Mouse (Mus musculus) intestine, postnatal 0 days (tissue): ENCODE measurements around the gene Slc6a9. TPM values are rescaled to one million over a fixed set of nuclear protein-coding genes. Genes with fewer than 3 reads are reported as not detected.
A peak's percentile ranks its signal among the peaks of the same experiment; 100 is the strongest.

Experiments
- ATAC-seq: fragments of 200-750 bp; cut with Nextera tagmentation; 2 replicates; pipeline ENCODE4 v1.8.0; 2017; ENCODE audit warnings: mild to moderate bottlenecking, moderate TSS enrichment, moderate library complexity
- H3K27ac ChIP-seq: fragments of 300-500 bp; sonication (generic); 2 replicates; pipeline ENCODE4 v1.5.1; 2014; ENCODE audit warnings: mild to moderate bottlenecking, low read depth, low read length, moderate library complexity
- H3K27me3 ChIP-seq: fragments of 300-500 bp; sonication (generic); replicated peaks from 2 replicates; pipeline ENCODE4 v1.6.1; 2014; ENCODE audit warnings: low read length, mixed read lengths; ENCODE audit not compliant: control insufficient read depth, insufficient read depth
- H3K36me3 ChIP-seq: fragments of 300-500 bp; sonication (generic); 2 replicates; pipeline ENCODE4 v1.6.1; 2014; ENCODE audit warnings: mild to moderate bottlenecking, moderate library complexity; ENCODE audit not compliant: control insufficient read depth, insufficient read depth
- H3K4me1 ChIP-seq: fragments of 300-500 bp; sonication (generic); replicated peaks from 2 replicates; pipeline ENCODE4 v1.6.1; 2014; ENCODE audit warnings: antibody characterized with exemption, low read length, mixed read lengths; ENCODE audit not compliant: control insufficient read depth, insufficient read depth
- H3K4me2 ChIP-seq: fragments of 300-500 bp; sonication (generic); replicated peaks from 2 replicates; pipeline ENCODE4 v1.6.1; 2014; ENCODE audit warnings: low read depth, mild to moderate bottlenecking, moderate library complexity
- H3K4me3 ChIP-seq: fragments of 300-500 bp; sonication (generic); 2 replicates; pipeline ENCODE4 v1.5.1; 2014; ENCODE audit warnings: low read depth, low read length
- H3K9ac ChIP-seq: fragments of 300-500 bp; sonication (generic); 2 replicates; pipeline ENCODE4 v1.6.1; 2014; ENCODE audit warnings: mild to moderate bottlenecking, low read depth, low read length
- H3K9me3 ChIP-seq: fragments of 300-500 bp; sonication (generic); 2 replicates; pipeline ENCODE4 v1.6.1; 2016; ENCODE audit warnings: mixed run types; ENCODE audit not compliant: control insufficient read depth
- CTCF ChIP-seq: sonication (generic); IDR thresholded peaks from 2 replicates; pipeline ENCODE4 v1.5.1; 2016; ENCODE audit warnings: low read depth, mild to moderate bottlenecking, control low read depth, antibody characterized with exemption, moderate library complexity
- WGBS: fragments of 180-500 bp; shearing (Covaris S2); extraction: QIAGEN DNeasy Blood & Tissue Kit; methylation state at CpG from one replicate; pipeline ENCODE4 v1.1.7; 2014; 5-methylcytosine and 5-hydroxymethylcytosine counted together
- polyA plus RNA-seq: library from polyadenylated mRNA; unstranded; fragments of >200 nt; fragmentation: Nextera tagmentation; extraction: Ambion mirVana; gene quantifications from 2 replicates; pipeline ENCODE4 v1.2.1, GENCODE M21; 2015

Gene Slc6a9
- polyA plus RNA-seq, 1 experiment from 2014 or later: 4.9 TPM

DNA sequence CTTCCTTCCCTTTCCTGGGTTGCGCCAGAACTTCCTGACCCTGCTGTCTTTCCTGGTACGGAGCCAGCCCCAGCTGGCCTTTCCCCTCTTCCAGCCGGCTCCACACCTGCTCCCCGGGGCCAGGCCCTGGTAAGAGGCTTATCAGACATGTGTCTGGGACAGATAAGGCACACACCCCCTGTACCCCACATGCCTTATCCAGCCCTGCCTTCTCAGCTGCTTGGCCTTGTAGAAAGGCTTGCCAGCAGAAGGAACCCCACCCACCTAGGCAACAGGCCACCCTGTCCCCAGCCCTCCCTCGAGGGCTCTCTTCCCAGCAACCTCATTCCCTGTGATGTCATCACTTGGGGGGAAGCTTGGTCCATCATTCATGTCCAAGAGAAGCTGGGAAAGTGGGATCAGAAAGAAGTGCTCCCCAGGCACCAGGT is 4.2 kb upstream of the Slc6a9 start:
- H3K36me3 ChIP-seq: no peaks in the 10 kb centered on the region
- under 1% methylated on average over 5 of the region's 5 CpGs for WGBS
- H3K9ac ChIP-seq: no peak overlapping the region
- no peak for TF ChIP-seq CTCF
- H3K4me1 ChIP-seq: peaks cover 3% of the 10 kb centered on the region; the same call in 1 of the 2 replicates
- peak overlapping the region; percentile 49 for H3K4me2 ChIP-seq
- peak overlapping the region; percentile 54 for H3K27ac ChIP-seq
- ATAC-seq: peak; percentile 93
- 0 out of 2 replicates have a peak, but pooled peaks cover 3% of the 10 kb centered on the region for H3K27me3 ChIP-seq
- H3K4me3 ChIP-seq: no peak overlapping the region
- H3K9me3 ChIP-seq: no peaks in the 10 kb centered on the region

DNA sequence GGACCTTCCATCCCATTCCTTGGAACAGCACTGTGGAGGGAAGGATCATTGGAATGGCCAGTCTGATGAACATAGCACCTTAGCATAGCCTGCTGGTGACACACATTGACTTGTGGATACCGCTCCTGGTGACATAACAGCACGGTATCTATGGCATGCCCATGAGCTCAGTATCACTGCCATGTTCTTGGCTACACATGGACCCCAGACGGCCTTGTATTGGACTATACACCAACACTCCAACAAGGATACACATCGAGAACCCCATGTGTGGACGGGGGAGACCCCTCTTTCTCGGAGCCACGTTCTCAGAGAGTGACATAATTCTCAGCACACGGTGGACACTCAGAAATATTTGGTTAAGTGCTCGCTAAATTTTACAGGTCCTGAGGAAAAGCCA is 3.5 kb upstream of the Slc6a9 start:
- Histone ChIP-seq H3K27me3 (0 out of 2 replicates have a peak, but pooled peaks cover 3% of the 10 kb centered on the region), H3K9me3 (no peaks in the 10 kb centered on the region), H3K9ac (no peak overlapping the region), H3K4me1 (peaks cover 3% of the 10 kb centered on the region; the same call in 1 of the 2 replicates), H3K4me2 (no peak overlapping the region), H3K4me3 (no peak overlapping the region), H3K27ac (no peak overlapping the region), H3K36me3 (no peaks in the 10 kb centered on the region)
- no peak for TF ChIP-seq CTCF
- no peak for ATAC-seq
- 94% methylated on average over 9 of the region's 9 CpGs for WGBS

DNA sequence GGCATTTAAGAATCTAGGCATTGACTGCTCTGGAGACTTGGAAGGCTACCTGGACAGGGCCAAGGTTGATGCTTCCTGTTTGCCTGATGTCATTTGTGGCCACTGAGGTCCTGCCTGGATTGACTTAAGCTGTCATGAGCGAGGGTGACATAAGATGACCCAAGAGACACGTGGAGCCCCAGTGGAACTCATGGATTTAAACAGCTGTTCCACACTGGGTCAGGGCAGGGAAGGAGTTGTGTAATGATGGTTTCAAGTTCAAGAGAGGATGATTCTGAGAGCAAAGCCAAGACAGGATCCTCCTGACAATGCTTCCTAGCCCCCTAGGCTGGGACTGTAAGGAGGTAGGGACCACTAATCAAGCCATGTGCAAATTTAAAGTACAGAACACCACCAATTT is 2.8 kb upstream of the Slc6a9 start:
- ATAC-seq: no peak
- Histone ChIP-seq H3K9ac (no peak overlapping the region), H3K4me1 (peaks cover 3% of the 10 kb centered on the region; the same call in 1 of the 2 replicates), H3K27ac (no peak overlapping the region), H3K27me3 (0 out of 2 replicates have a peak, but pooled peaks cover 3% of the 10 kb centered on the region), H3K4me2 (no peak overlapping the region), H3K9me3 (no peaks in the 10 kb centered on the region), H3K36me3 (no peaks in the 10 kb centered on the region), H3K4me3 (no peak overlapping the region)
- 56% methylated on average over 2 of the region's 2 CpGs for WGBS
- no peak for TF ChIP-seq CTCF

DNA sequence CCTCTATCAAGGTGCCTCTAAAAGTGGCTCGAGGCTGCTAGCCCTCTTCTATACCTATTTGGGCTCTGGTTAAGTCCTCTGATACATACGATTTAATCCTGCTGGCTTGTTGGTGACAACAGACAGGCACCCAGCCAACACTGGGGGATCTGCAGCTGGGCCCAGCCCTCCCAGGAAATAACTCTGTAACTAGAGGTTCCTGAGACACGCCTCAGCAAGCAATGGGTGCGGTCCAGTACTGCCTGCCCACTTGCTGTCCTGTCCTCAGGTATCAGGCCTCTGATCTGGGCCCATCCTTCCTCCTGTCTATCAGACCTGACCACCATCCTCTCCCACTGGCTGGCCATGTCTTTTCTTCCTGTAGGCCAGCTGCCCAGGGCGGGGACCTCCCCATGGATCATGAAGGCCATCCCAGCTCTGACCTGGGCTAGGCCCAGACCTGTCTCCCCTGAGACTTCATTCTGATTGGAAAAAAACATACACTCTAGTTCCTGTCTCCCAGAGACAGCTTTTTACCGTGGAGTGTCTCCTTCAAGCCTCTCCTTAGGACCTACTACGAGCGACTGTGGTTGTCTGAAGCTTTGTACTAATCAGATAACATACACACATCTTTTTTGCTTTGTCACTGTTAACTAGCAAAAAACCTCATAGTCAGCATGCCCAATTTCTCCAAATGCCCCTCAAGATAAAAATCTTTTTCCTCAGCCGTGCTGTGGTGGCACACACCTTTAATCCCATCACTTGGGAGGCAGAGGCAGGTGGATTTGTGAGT is 2.2 kb upstream of the Slc6a9 start:
- H3K4me2 ChIP-seq: no peak overlapping the region
- no peak for TF ChIP-seq CTCF
- no peaks in the 10 kb centered on the region for H3K36me3 ChIP-seq
- WGBS: 56% methylated on average over 9 of the region's 9 CpGs
- H3K9me3 ChIP-seq: no peaks in the 10 kb centered on the region
- no peak overlapping the region for H3K27ac ChIP-seq
- H3K9ac ChIP-seq: no peak overlapping the region
- 0 out of 2 replicates have a peak, but pooled peaks cover 3% of the 10 kb centered on the region for H3K27me3 ChIP-seq
- peaks cover 3% of the 10 kb centered on the region; the same call in 1 of the 2 replicates for H3K4me1 ChIP-seq
- H3K4me3 ChIP-seq: no peak overlapping the region
- ATAC-seq: no peak

DNA sequence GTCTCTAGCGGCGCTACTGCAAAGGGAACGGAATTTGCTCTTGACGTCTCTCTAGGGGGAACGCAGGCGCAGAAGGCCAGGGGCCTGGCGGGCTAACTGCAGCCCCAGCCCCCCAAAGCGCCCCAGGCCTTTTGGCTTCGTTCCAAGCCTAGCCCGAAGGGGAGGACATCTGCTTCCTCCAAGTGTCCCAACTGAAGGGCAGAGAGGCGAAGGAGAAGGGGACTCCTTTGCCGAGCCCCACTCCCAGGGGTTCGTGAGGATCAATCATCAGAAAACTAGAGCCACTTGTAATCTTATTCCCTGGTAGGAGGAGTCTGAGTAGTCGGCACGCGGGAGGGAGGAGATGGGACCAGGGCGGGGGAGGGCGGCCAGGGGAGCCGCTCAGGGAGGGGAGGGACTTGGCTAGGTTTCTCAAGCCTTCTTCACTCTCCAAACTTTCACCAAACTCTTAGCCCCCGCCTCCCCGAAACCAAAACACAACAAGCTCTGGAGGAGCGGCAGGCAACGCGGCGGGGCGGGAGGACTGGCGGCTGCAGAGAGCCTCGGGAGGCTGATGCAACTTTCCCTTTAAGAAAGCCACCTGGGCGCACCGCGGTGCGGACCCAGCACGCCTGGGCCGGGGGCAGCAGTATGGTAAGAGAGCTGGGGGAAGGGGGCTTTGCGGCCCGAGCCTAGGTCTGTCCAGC is 682 bp downstream of the Slc6a9 start:
- Histone ChIP-seq H3K36me3 (no peaks in the 10 kb centered on the region), H3K9me3 (no peaks in the 10 kb centered on the region), H3K9ac (peak overlapping the region; percentile 48), H3K4me2 (peak overlapping the region; percentile 99), H3K4me1 (peaks cover 2% of the 10 kb centered on the region; the same call in 1 of the 2 replicates), H3K27ac (peak overlapping the region; percentile 81), H3K4me3 (peak overlapping the region; percentile 78), H3K27me3 (0 out of 2 replicates have a peak, but pooled peaks cover 3% of the 10 kb centered on the region)
- peak; percentile 12; the same call in 1 of the 2 replicates for ATAC-seq
- 3% methylated on average over 34 of the region's 36 CpGs for WGBS
- 0 out of 2 replicates have a peak, but pooled peaks have one; percentile 39 for TF ChIP-seq CTCF

DNA sequence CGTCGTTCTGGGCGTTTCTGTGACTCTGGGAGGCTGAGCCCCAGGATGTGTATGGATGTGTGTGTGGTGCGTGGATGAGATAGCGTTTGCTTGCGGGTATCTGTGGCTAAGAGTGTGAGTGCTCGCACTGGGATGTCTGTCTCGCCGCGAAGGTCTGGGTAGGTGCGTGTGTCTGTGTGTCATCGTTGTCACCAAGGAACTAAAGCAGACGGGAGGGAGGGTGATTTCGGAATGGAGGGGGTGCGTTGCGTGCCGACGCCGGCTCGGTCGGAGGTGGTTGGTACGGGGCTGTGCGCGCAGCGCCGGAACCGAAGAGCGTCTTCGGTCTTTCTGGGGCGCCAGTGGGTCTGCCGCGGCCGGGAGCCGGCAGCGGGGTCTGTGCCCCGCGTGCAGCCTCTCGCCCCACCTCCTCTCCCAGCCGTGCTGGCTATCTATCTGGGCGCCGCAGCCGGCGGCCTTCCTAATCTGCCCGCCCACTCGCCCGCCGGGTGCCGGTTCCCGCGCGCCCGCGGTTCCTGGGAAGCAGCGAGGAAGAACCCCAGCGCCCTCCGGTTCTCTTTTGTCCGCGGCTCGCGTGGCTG is 1.3 kb downstream of the Slc6a9 start:
- Histone ChIP-seq H3K27ac (peak overlapping the region; percentile 81), H3K27me3 (0 out of 2 replicates have a peak, but pooled peaks cover 3% of the 10 kb centered on the region), H3K4me3 (peak overlapping the region; percentile 78), H3K9me3 (no peaks in the 10 kb centered on the region), H3K36me3 (no peaks in the 10 kb centered on the region), H3K9ac (peak overlapping the region; percentile 48), H3K4me1 (no peaks in the 10 kb centered on the region; the same call in 1 of the 2 replicates), H3K4me2 (peak overlapping the region; percentile 99)
- no peak for TF ChIP-seq CTCF
- peak; percentile 16 for ATAC-seq
- WGBS: under 1% methylated on average over 60 of the region's 60 CpGs
